Mouse (Mus musculus): ENCODE measurements at regions not wholly inside any gene's neighbourhood (a gene's known extent, or its start where the extent isn't known, plus 50 kb on each side); places are given as distances from the start of the nearest gene placed in this dataset.

- no peak for DNase-seq
These were observed 98.5 kb upstream of the Tmc3 start for GRCm38 (mm10) chr7:83486156-83486750.

- peak; percentile 23 for DNase-seq
These were observed 94.9 kb upstream of the Tmc3 start for GRCm38 (mm10) chr7:83489790-83490189.

GRCm38 (mm10) chr7:83504996-83505645 lies 79.6 kb upstream of the Tmc3 start:
- no peak for DNase-seq

- no peak for DNase-seq
These were observed 68.4 kb upstream of the Tmc3 start for GRCm38 (mm10) chr7:83516295-83516694.

- peak; percentile 19 for DNase-seq
These were observed 63.2 kb upstream of the Tmc3 start for GRCm38 (mm10) chr7:83521511-83521910.
